8 mouse cellular contexts compared by ENCODE assay signal in genomic region chr19:7205326-7205725, GRCm38 (mm10). TPM values are rescaled to one million over a fixed set of nuclear protein-coding genes. Genes with fewer than 3 reads are reported as not detected.
DNase-seq lines count a peak whose midpoint lies in the region; ATAC-seq and TF ChIP-seq lines count a peak whose summit lies in the region.

No protein-coding gene starts in this region.

- H3K27ac ChIP-seq in cerebellum, adult 2 months (ENCODE audit: insufficient read depth, low read length), result peak overlapping the region; percentile 28; the same call in 1 of the 2 replicates
- peak overlapping the region; percentile 85; the same call in 1 of the 2 replicates for H3K27ac ChIP-seq in neural tube, embryonic 11.5 days (ENCODE audit: low read depth, low read length)
- peak overlapping the region; percentile 95 for H3K27ac ChIP-seq in limb, embryonic 13.5 days
- H3K27ac ChIP-seq in stomach, embryonic 16.5 days (ENCODE audit: low read length), result peak overlapping the region; percentile 99

- WGBS in cerebellum, adult 2 months, result 22% methylated on average over 7 of the region's 7 CpGs
- WGBS in neural tube, embryonic 11.5 days, result 37% methylated on average over 7 of the region's 7 CpGs
- WGBS in limb, embryonic 13.5 days, result 27% methylated on average over 7 of the region's 7 CpGs
- 26% methylated on average over 7 of the region's 7 CpGs for WGBS in stomach, embryonic 16.5 days

- H3K9ac ChIP-seq in neural tube, embryonic 11.5 days (ENCODE audit: low read length), result peak overlapping the region; percentile 81
- peak overlapping the region; percentile 85 for H3K9ac ChIP-seq in limb, embryonic 13.5 days
- peak overlapping the region; percentile 90 for H3K9ac ChIP-seq in stomach, embryonic 16.5 days (ENCODE audit: low read length)

- TF ChIP-seq CTCF in cerebellum, adult 2 months (IDR thresholded peaks at IDR 0.05; ENCODE audit: borderline replicate concordance, insufficient read depth, low read depth, low read length), result no peak

- peak overlapping the region; percentile 94 for H3K4me3 ChIP-seq in cerebellum, adult 2 months (replicated peaks; ENCODE audit: insufficient read depth, low read depth, low read length)
- H3K4me3 ChIP-seq in neural tube, embryonic 11.5 days (ENCODE audit: low read depth, low read length), result peak overlapping the region; percentile 74
- H3K4me3 ChIP-seq in limb, embryonic 13.5 days, result peak overlapping the region; percentile 87
- peak overlapping the region; percentile 84 for H3K4me3 ChIP-seq in stomach, embryonic 16.5 days (replicated peaks; ENCODE audit: low read length)

- H3K4me1 ChIP-seq in cerebellum, adult 2 months (ENCODE audit: control insufficient read depth, insufficient read depth, low read length), result peaks cover 3% of the 10 kb centered on the region; the same call in 1 of the 2 replicates
- H3K4me1 ChIP-seq in neural tube, embryonic 11.5 days (ENCODE audit: control insufficient read depth, insufficient read depth, low read length), result peaks cover 15% of the 10 kb centered on the region
- peaks cover 27% of the 10 kb centered on the region for H3K4me1 ChIP-seq in limb, embryonic 13.5 days
- peaks cover 20% of the 10 kb centered on the region for H3K4me1 ChIP-seq in stomach, embryonic 16.5 days (ENCODE audit: control insufficient read depth, insufficient read depth, low read length)

- no peaks in the 10 kb centered on the region for H3K9me3 ChIP-seq in neural tube, embryonic 11.5 days (ENCODE audit: control insufficient read depth, low read length)
- H3K9me3 ChIP-seq in limb, embryonic 13.5 days, result no peaks in the 10 kb centered on the region
- H3K9me3 ChIP-seq in stomach, embryonic 16.5 days (replicated peaks; ENCODE audit: control insufficient read depth, low read length), result no peaks in the 10 kb centered on the region

- peaks cover 19% of the 10 kb centered on the region for H3K36me3 ChIP-seq in neural tube, embryonic 11.5 days (ENCODE audit: control insufficient read depth, insufficient read depth, low read length)
- H3K36me3 ChIP-seq in limb, embryonic 13.5 days, result peaks cover 37% of the 10 kb centered on the region
- H3K36me3 ChIP-seq in stomach, embryonic 16.5 days (ENCODE audit: control insufficient read depth, insufficient read depth, low read length), result peaks cover 4% of the 10 kb centered on the region; the same call in 1 of the 2 replicates

- H3K27me3 ChIP-seq in cerebellum, adult 2 months (ENCODE audit: control insufficient read depth, insufficient read depth, low read length), result no peaks in the 10 kb centered on the region
- H3K27me3 ChIP-seq in neural tube, embryonic 11.5 days (ENCODE audit: control insufficient read depth, insufficient read depth, low read length), result no peaks in the 10 kb centered on the region
- H3K27me3 ChIP-seq in limb, embryonic 13.5 days, result no peaks in the 10 kb centered on the region
- no peaks in the 10 kb centered on the region for H3K27me3 ChIP-seq in stomach, embryonic 16.5 days (ENCODE audit: control insufficient read depth, insufficient read depth, low read length)

- no peak for ATAC-seq in neural tube, embryonic 11.5 days (ENCODE audit: insufficient read depth, low FRiP score, low TSS enrichment)
- peak; percentile 6; the same call in 1 of the 2 replicates for ATAC-seq in limb, embryonic 13.5 days (ENCODE audit: low FRiP score, low read depth)
- ATAC-seq in stomach, embryonic 16.5 days (ENCODE audit: insufficient read depth, low FRiP score), result no peak
- ATAC-seq in CD4-positive, CD25-positive, alpha-beta regulatory T cell, adult 4 months, result no peak

- no peak for DNase-seq in cerebellum, adult 2 months
- no peak for DNase-seq in cerebellum, postnatal 36 days
- no peak for DNase-seq in neural tube, embryonic 11.5 days (ENCODE audit: low spot score)
- no peak for DNase-seq in neural tube, embryonic 10.5 days (ENCODE audit: extremely low spot score, low spot score)
- DNase-seq in right cerebral cortex, adult 2 months (ENCODE audit: low spot score in 2 of 2), result no peak

- peak overlapping the region; percentile 92 for H3K4me2 ChIP-seq in neural tube, embryonic 11.5 days (ENCODE audit: low read depth)
- peak overlapping the region; percentile 88 for H3K4me2 ChIP-seq in limb, embryonic 13.5 days (replicated peaks)
- peak overlapping the region; percentile 92 for H3K4me2 ChIP-seq in stomach, embryonic 16.5 days (ENCODE audit: low read depth, low read length)

- TF ChIP-seq POLR2A in cerebellum, adult 2 months (IDR thresholded peaks at IDR 0.05; ENCODE audit: borderline replicate concordance, insufficient read depth, low read length), result no peak

RNA-seq across cellular contexts. Expression of gene Otub1, which starts 0.8 kb away (rescaled TPM):
- 234 and 248 TPM in 2 replicates for polyA plus RNA-seq in cerebellum, adult 2 months (2012; rRNA removed)
- polyA plus RNA-seq in neural tube, embryonic 11.5 days (2014; fragmentation: Nextera tagmentation; extraction: Ambion mirVana), result 248 and 255 TPM in 2 replicates
- polyA plus RNA-seq in limb, embryonic 13.5 days (2015; fragmentation: Nextera tagmentation; extraction: Ambion mirVana), result 226 and 229 TPM in 2 replicates
- 157 and 169 TPM in 2 replicates for polyA plus RNA-seq in stomach, embryonic 16.5 days (2015; fragmentation: Nextera tagmentation; extraction: Ambion mirVana)
- polyA plus RNA-seq in CD4-positive, CD25-positive, alpha-beta regulatory T cell, adult 4 months (2017; shearing (Covaris generic)), result 100 to 1,000 TPM; 157 to 198 TPM

RNA-seq across cellular contexts. Expression of gene Cox8a, which starts 12.1 kb away (rescaled TPM):
- polyA plus RNA-seq in cerebellum, adult 2 months (2012; rRNA removed), result 1,171 and 1,228 TPM in 2 replicates
- 706 and 761 TPM in 2 replicates for polyA plus RNA-seq in neural tube, embryonic 11.5 days (2014; fragmentation: Nextera tagmentation; extraction: Ambion mirVana)
- 734 and 747 TPM in 2 replicates for polyA plus RNA-seq in limb, embryonic 13.5 days (2015; fragmentation: Nextera tagmentation; extraction: Ambion mirVana)
- polyA plus RNA-seq in stomach, embryonic 16.5 days (2015; fragmentation: Nextera tagmentation; extraction: Ambion mirVana), result 986 and 1,009 TPM in 2 replicates
- 100 to 1,000 TPM; 223 to 296 TPM for polyA plus RNA-seq in CD4-positive, CD25-positive, alpha-beta regulatory T cell, adult 4 months (2017; shearing (Covaris generic))

RNA-seq across cellular contexts. Expression of gene Naa40, which starts 35.7 kb away (rescaled TPM):
- 44.8 and 46.2 TPM in 2 replicates for polyA plus RNA-seq in cerebellum, adult 2 months (2012; rRNA removed)
- polyA plus RNA-seq in neural tube, embryonic 11.5 days (2014; fragmentation: Nextera tagmentation; extraction: Ambion mirVana), result 83.5 and 90.4 TPM in 2 replicates
- polyA plus RNA-seq in limb, embryonic 13.5 days (2015; fragmentation: Nextera tagmentation; extraction: Ambion mirVana), result 58.0 and 60.1 TPM in 2 replicates
- polyA plus RNA-seq in stomach, embryonic 16.5 days (2015; fragmentation: Nextera tagmentation; extraction: Ambion mirVana), result 46.9 and 50.4 TPM in 2 replicates
- 10 to 100 TPM; 21.9 to 26.8 TPM for polyA plus RNA-seq in CD4-positive, CD25-positive, alpha-beta regulatory T cell, adult 4 months (2017; shearing (Covaris generic))

Comparison
In these comparisons a context has a peak if more than half of its experiments do, and no peak if none do; other contexts are left out.
1. H3K27ac ChIP-seq: peak in every context shown above with its lines; median percentile 99 in stomach, embryonic 16.5 days; 95 in limb, embryonic 13.5 days; 85 in neural tube, embryonic 11.5 days; 28 in cerebellum, adult 2 months.